8 mouse cellular contexts compared by ENCODE assay signal in genomic region chr8:79397705-79398250, GRCm38 (mm10). TPM values are rescaled to one million over a fixed set of nuclear protein-coding genes. Genes with fewer than 3 reads are reported as not detected.
DNase-seq lines count a peak whose midpoint lies in the region; ATAC-seq and TF ChIP-seq lines count a peak whose summit lies in the region.

No protein-coding gene starts in this region.

- no peak for TF ChIP-seq POLR2A in brain, embryonic 14.5 days (IDR thresholded peaks at IDR 0.05; ENCODE audit: borderline replicate concordance, extremely low read depth, insufficient read depth, insufficient read length, poor library complexity, severe bottlenecking)

- H3K4me3 ChIP-seq in kidney, embryonic 15.5 days (replicated peaks), result peak overlapping the region; percentile 91
- peak overlapping the region; percentile 88 for H3K4me3 ChIP-seq in heart, embryonic 13.5 days
- H3K4me3 ChIP-seq in liver, embryonic 13.5 days (replicated peaks), result peak overlapping the region; percentile 65
- peak overlapping the region; percentile 91 for H3K4me3 ChIP-seq in neural tube, embryonic 14.5 days (ENCODE audit: low read depth, low read length)

- DNase-seq in kidney, postnatal 36 days, result no peak
- peak; percentile 59 for DNase-seq in brain, embryonic 14.5 days (ENCODE audit: low read depth)
- no peak for DNase-seq in liver, embryonic 13.5 days
- no peak for DNase-seq in T-cell, adult 2 months (ENCODE audit: low spot score)
- DNase-seq in c-Kit-positive CD71-positive TER-119-positive erythroid progenitor cells, embryonic 14.5 days (ENCODE audit: low spot score), result no peak

- no peaks in the 10 kb centered on the region; the same call in 1 of the 2 replicates for H3K36me3 ChIP-seq in kidney, embryonic 15.5 days
- H3K36me3 ChIP-seq in heart, embryonic 13.5 days, result no peaks in the 10 kb centered on the region
- no peaks in the 10 kb centered on the region for H3K36me3 ChIP-seq in liver, embryonic 13.5 days
- no peaks in the 10 kb centered on the region for H3K36me3 ChIP-seq in neural tube, embryonic 14.5 days (ENCODE audit: control insufficient read depth, insufficient read depth, low read length)

- H3K4me1 ChIP-seq in kidney, embryonic 15.5 days, result peaks cover 30% of the 10 kb centered on the region
- H3K4me1 ChIP-seq in heart, embryonic 13.5 days, result peaks cover 45% of the 10 kb centered on the region
- peaks cover 16% of the 10 kb centered on the region for H3K4me1 ChIP-seq in liver, embryonic 13.5 days (replicated peaks)
- peaks cover 37% of the 10 kb centered on the region for H3K4me1 ChIP-seq in neural tube, embryonic 14.5 days (ENCODE audit: control insufficient read depth, insufficient read depth, low read length)

- no peak for ATAC-seq in kidney, embryonic 15.5 days (replicated peaks; ENCODE audit: low FRiP score)
- ATAC-seq in heart, embryonic 13.5 days (ENCODE audit: extremely low read depth, insufficient number of reproducible peaks, low FRiP score, low TSS enrichment), result no peak
- ATAC-seq in liver, embryonic 13.5 days (ENCODE audit: low read depth), result no peak
- ATAC-seq in neural tube, embryonic 14.5 days (ENCODE audit: low read depth), result peak; percentile 2; the same call in 1 of the 2 replicates

- no peaks in the 10 kb centered on the region for H3K27me3 ChIP-seq in kidney, embryonic 15.5 days
- no peaks in the 10 kb centered on the region for H3K27me3 ChIP-seq in heart, embryonic 13.5 days (replicated peaks)
- peaks cover 42% of the 10 kb centered on the region for H3K27me3 ChIP-seq in liver, embryonic 13.5 days
- H3K27me3 ChIP-seq in neural tube, embryonic 14.5 days (ENCODE audit: control insufficient read depth, insufficient read depth, low read length), result no peaks in the 10 kb centered on the region

- H3K4me2 ChIP-seq in kidney, embryonic 15.5 days, result peak overlapping the region; percentile 69
- peak overlapping the region; percentile 74 for H3K4me2 ChIP-seq in heart, embryonic 13.5 days
- peak overlapping the region; percentile 64 for H3K4me2 ChIP-seq in liver, embryonic 13.5 days
- H3K4me2 ChIP-seq in neural tube, embryonic 14.5 days (ENCODE audit: low read depth, low read length), result peak overlapping the region; percentile 84

- WGBS in kidney, embryonic 15.5 days, result 10% methylated on average over 7 of the region's 7 CpGs
- 30% methylated on average over 7 of the region's 7 CpGs for whole genome bisulfite sequencing in heart, embryonic 13.5 days
- WGBS in liver, embryonic 13.5 days (ENCODE audit: insufficient replicate concordance), result 33% methylated on average over 7 of the region's 7 CpGs
- WGBS in neural tube, embryonic 14.5 days, result 5% methylated on average over 7 of the region's 7 CpGs

- peak overlapping the region; percentile 96 for H3K9ac ChIP-seq in kidney, embryonic 15.5 days
- H3K9ac ChIP-seq in heart, embryonic 13.5 days, result peak overlapping the region; percentile 99
- H3K9ac ChIP-seq in liver, embryonic 13.5 days, result peak overlapping the region; percentile 75
- H3K9ac ChIP-seq in neural tube, embryonic 14.5 days (replicated peaks; ENCODE audit: low read depth, low read length), result peak overlapping the region; percentile 98

- peak overlapping the region; percentile 96 for H3K27ac ChIP-seq in kidney, embryonic 15.5 days
- peak overlapping the region; percentile 96 for H3K27ac ChIP-seq in heart, embryonic 13.5 days (replicated peaks)
- no peak overlapping the region for H3K27ac ChIP-seq in liver, embryonic 13.5 days
- peak overlapping the region; percentile 98 for H3K27ac ChIP-seq in neural tube, embryonic 14.5 days (ENCODE audit: low read depth, low read length)

- H3K9me3 ChIP-seq in kidney, embryonic 15.5 days (replicated peaks), result no peaks in the 10 kb centered on the region
- no peaks in the 10 kb centered on the region for H3K9me3 ChIP-seq in heart, embryonic 13.5 days
- no peaks in the 10 kb centered on the region for H3K9me3 ChIP-seq in liver, embryonic 13.5 days (replicated peaks)
- no peaks in the 10 kb centered on the region for H3K9me3 ChIP-seq in neural tube, embryonic 14.5 days (ENCODE audit: control insufficient read depth, low read length)

- no peak for TF ChIP-seq CTCF in brain, embryonic 14.5 days (IDR thresholded peaks at IDR 0.05; ENCODE audit: borderline replicate concordance, extremely low read depth, insufficient read depth, insufficient read length)

RNA-seq across cellular contexts. Expression of gene Smad1, which starts 1.5 kb away (rescaled TPM):
- polyA plus RNA-seq in kidney, embryonic 15.5 days (2015; fragmentation: Nextera tagmentation; extraction: Ambion mirVana), result 40.0 and 41.0 TPM in 2 replicates
- 58.1 and 69.3 TPM in 2 replicates for polyA plus RNA-seq in brain, embryonic 14.5 days (2012; rRNA removed)
- polyA plus RNA-seq in heart, embryonic 13.5 days (2015; fragmentation: Nextera tagmentation; extraction: Ambion mirVana), result 19.0 and 20.2 TPM in 2 replicates
- polyA plus RNA-seq in liver, embryonic 13.5 days (2015; fragmentation: Nextera tagmentation; extraction: Ambion mirVana), result 5.3 and 6.2 TPM in 2 replicates
- polyA plus RNA-seq in neural tube, embryonic 14.5 days (2014; fragmentation: Nextera tagmentation; extraction: Ambion mirVana), result 73.5 and 92.4 TPM in 2 replicates
